Mouse (Mus musculus): ENCODE data around the gene Fgfr2. TPM values are rescaled to one million over a fixed set of nuclear protein-coding genes. Genes with fewer than 3 reads are reported as not detected.

Fgfr2 gene
- polyA plus RNA-seq, 1 experiment from 2014 or later = 33.9 TPM

DNA sequence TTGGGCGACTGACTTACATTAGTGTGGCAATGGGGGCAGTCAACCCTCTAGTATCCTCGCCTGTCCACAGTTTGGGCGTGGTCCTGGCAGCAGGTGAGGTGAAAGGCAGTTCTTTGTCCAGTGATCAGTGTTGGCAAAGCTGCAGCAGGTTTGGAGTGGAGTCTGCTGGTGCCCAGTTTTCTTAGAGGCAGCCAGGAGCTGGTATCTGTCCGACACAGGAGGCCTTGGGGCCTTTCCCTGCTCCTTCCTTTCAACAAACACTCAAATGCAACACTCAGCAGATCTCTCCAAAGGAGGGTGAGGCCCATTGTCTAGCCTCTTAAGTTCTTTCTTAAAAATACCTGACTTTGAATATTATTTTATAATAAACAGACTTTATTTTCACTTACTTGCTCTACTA, 2564.6 kb downstream of the Fgfr2 start:
- Histone ChIP-seq H3K4me1 (replicated peaks) (0 out of 2 replicates have a peak, but pooled peaks cover 4% of the 10 kb centered on the region), H3K27me3 (no peaks in the 10 kb centered on the region), H3K9ac (no peak overlapping the region), H3K36me3 (no peaks in the 10 kb centered on the region), H3K4me2 (no peak overlapping the region), H3K4me3 (no peak overlapping the region), H3K27ac (no peak overlapping the region), H3K9me3 (no peaks in the 10 kb centered on the region)
- no peak for ATAC-seq (ENCODE audit: low FRiP score)
- WGBS = 84% methylated on average over 4 of the region's 4 CpGs

DNA sequence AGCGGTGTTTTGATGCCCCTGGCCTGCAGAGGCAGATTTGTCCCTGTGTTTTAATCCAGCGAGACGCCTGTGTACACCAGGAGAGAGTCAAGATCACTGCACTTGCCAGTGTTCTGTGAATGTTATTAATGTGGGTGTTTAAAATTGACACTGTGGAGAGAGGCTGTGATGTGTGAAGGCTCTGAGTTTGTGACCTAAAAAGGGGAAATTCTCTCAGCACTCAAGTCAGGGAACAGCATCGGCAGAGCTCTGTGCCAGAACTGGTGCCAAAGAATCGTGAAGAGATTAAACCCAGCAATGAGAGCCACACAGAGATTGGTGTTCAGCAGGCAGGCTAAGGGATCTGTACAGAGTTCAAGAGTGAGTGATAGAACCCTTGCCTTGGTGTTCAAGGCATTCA, 2567.6 kb downstream of the Fgfr2 start:
- Histone ChIP-seq H3K27ac (no peak overlapping the region), H3K27me3 (no peaks in the 10 kb centered on the region), H3K4me1 (replicated peaks) (0 out of 2 replicates have a peak, but pooled peaks cover 7% of the 10 kb centered on the region), H3K36me3 (no peaks in the 10 kb centered on the region), H3K9ac (no peak overlapping the region), H3K4me3 (no peak overlapping the region), H3K4me2 (no peak overlapping the region), H3K9me3 (no peaks in the 10 kb centered on the region)
- WGBS = 55% methylated on average over 5 of the region's 5 CpGs
- ATAC-seq (ENCODE audit: low FRiP score) = no peak

DNA sequence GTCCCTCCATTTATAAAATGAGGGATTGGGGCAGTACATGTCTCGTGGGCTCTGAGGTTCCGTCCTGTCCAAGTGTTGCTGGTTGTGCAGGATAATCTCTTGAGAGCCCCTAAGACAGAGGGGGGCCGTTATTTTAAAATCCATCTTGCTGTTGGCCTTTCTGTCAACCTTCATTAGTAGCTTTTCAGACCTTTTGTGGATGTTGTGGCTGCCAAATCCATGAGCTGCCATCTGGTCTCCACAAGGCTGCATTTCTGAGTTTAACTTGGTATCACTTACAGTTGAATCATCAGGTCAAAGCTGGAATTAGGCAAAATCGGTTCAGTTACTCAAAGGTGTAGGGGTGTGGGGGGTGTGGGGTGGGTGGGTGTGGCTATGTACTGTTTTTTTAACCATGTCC, 2569.8 kb downstream of the Fgfr2 start:
- Histone ChIP-seq H3K4me1 (replicated peaks) (0 out of 2 replicates have a peak, but pooled peaks cover 7% of the 10 kb centered on the region), H3K36me3 (no peaks in the 10 kb centered on the region)
- WGBS = 51% methylated on average over 4 of the region's 4 CpGs

DNA sequence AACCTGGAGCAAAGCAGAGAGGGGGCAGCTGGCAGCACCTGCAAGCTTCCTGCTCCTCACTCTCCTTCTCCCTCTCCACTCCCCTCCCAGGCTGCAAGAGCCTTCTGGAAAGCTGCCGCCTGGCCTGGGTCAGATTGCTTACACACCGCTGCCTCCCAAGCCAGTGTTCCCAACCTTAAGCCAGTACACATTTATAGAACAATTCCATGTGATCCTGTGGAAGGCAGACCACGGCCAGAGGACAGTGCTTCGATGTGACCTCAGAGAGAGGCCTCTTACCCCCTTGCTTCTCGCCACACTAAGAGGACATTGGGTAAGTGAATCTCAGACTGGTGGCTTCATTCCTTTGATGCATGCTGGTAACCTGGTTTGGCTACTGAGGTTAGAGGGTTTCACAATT, 2570.4 kb downstream of the Fgfr2 start:
- H3K9ac ChIP-seq = no peak overlapping the region
- no peaks in the 10 kb centered on the region for H3K27me3 ChIP-seq
- ATAC-seq (ENCODE audit: low FRiP score) = no peak
- no peak overlapping the region for H3K4me3 ChIP-seq
- H3K36me3 ChIP-seq = no peaks in the 10 kb centered on the region
- no peak overlapping the region for H3K4me2 ChIP-seq
- no peaks in the 10 kb centered on the region for H3K9me3 ChIP-seq
- 50% methylated on average over 5 of the region's 5 CpGs for WGBS
- H3K27ac ChIP-seq = no peak overlapping the region
- H3K4me1 ChIP-seq (replicated peaks) = 0 out of 2 replicates have a peak, but pooled peaks cover 7% of the 10 kb centered on the region

More for the DNA sequence above, 2569.8 kb downstream of the Fgfr2 start:
- H3K9me3 ChIP-seq = no peaks in the 10 kb centered on the region
- H3K4me2 ChIP-seq = no peak overlapping the region
- no peak overlapping the region for H3K27ac ChIP-seq
- no peak for ATAC-seq (ENCODE audit: low FRiP score)
- H3K4me3 ChIP-seq = no peak overlapping the region
- no peak overlapping the region for H3K9ac ChIP-seq
- no peaks in the 10 kb centered on the region for H3K27me3 ChIP-seq

DNA sequence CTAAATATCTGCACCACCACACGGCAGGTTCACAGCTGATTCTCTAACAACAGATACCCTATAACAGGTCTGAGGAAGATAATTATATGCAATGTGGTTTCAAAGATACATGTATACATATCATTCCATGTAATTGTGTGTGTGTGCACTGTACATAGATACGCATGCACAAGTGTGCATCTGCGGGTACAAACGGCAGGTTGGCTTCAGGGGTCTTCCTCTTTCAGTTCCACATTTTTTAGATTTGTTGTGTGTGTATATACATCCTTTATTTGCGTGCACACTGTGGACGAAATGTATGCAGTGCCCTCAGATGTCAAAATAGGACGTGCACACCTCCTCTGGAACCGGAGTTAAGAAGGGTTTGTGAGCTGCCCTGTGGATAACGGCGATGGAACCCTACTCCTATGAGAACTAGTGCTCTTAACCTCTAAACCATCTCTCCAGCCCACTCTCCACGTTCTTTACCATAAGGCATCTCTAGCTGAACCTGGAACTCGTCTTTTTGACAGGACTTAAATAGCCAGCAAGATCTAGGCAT, 2575.4 kb downstream of the Fgfr2 start:
- H3K27me3 ChIP-seq = no peaks in the 10 kb centered on the region
- H3K4me3 ChIP-seq = peak overlapping the region; percentile 89
- peak overlapping the region; percentile 96 for H3K27ac ChIP-seq
- peak overlapping the region; percentile 84; the same call in 1 of the 2 replicates for H3K4me2 ChIP-seq
- WGBS = 87% methylated on average over 12 of the region's 12 CpGs
- no peak; the same call in 1 of the 2 replicates for ATAC-seq (ENCODE audit: low FRiP score)
- H3K9ac ChIP-seq = no peak overlapping the region
- H3K9me3 ChIP-seq = no peaks in the 10 kb centered on the region
- H3K4me1 ChIP-seq (replicated peaks) = peaks cover 25% of the 10 kb centered on the region
- peaks cover 20% of the 10 kb centered on the region for H3K36me3 ChIP-seq

DNA sequence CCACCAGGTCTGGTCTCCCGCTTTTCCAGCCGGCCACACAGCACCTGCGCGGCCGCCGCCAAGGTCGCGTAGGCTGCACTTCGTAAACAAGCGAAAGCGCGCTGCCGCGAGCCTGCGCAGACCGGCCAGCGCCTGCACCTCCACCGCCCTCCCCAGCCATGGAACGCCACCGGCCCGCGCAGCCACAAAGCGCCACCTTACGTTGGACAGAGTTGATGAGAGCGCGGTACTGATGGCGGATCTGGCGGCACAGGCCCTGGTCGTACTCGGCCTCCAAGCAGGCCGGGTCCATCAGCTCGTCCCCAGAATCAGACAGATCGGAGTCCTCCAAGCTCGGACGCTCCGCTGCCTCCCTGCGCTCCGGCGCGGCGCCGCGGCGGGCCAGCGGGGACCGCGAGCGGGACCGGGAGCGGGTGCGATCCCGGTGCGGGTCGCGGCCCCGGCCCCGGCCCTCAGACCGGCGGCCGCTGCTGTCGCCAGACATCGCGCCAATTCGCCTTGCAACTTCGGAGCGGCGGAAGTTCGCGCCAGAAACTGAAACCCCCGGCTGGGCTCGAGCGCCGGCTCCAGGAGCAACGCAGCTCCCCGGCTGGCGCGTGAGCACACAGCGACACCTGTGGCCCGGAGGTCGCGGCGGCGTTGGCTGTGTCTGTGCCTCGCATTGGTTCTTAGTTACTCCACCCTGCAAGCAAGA, 2576.2 kb downstream of the Fgfr2 start:
- Histone ChIP-seq H3K4me2 (peak overlapping the region; percentile 84), H3K27ac (peak overlapping the region; percentile 96), H3K27me3 (no peaks in the 10 kb centered on the region), H3K4me3 (peak overlapping the region; percentile 89), H3K4me1 (replicated peaks) (peaks cover 24% of the 10 kb centered on the region), H3K9ac (peak overlapping the region; percentile 92), H3K9me3 (no peaks in the 10 kb centered on the region), H3K36me3 (peaks cover 28% of the 10 kb centered on the region)
- peak; percentile 95 for ATAC-seq (ENCODE audit: low FRiP score)
- WGBS = under 1% methylated on average over 84 of the region's 84 CpGs

DNA sequence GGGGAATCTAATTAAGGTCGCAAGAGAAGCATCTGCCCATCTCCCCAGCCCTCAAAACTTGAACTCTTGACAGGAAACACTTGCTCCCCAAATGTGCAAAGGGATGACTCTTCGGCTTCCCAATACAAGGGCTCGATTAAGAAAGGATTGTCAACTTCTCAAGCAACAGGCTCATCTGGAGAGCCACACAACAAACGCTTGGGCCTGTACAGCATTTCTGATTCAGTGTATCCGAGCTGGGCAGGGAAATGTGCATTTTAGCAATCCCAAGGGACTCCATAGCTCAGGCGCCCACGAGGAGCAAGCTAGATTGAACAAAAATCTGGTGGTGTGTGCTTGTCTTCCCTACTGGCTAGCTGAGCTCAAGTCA, 2576.7 kb downstream of the Fgfr2 start:
- peak overlapping the region; percentile 92 for H3K9ac ChIP-seq
- WGBS = 4% methylated on average over 7 of the region's 7 CpGs
- peak; percentile 54; the same call in 1 of the 2 replicates for ATAC-seq (ENCODE audit: low FRiP score)

DNA sequence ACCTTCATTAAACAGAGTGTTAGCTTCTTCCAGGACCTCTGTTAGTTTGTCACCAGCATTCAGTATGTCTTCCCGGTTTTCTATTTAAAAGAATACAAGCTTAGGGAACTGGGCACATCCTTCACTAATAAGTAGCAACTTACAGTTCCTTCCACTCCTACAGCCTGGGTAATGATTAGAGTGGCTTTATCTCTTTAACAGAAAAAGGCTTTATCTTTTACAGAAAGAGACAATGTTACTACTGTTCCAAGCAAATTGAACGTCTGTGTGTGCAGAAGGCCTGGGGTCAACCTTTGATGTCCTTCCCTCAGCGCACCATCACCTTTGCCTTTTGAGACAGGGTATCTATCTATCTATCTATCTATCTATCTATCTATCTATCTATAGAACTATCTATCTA, 2577.3 kb downstream of the Fgfr2 start:
- Histone ChIP-seq H3K4me3 (peak overlapping the region; percentile 89), H3K36me3 (peaks cover 37% of the 10 kb centered on the region), H3K9ac (peak overlapping the region; percentile 92), H3K4me2 (peak overlapping the region; percentile 84), H3K4me1 (replicated peaks) (peaks cover 24% of the 10 kb centered on the region), H3K9me3 (no peaks in the 10 kb centered on the region), H3K27ac (peak overlapping the region; percentile 96), H3K27me3 (no peaks in the 10 kb centered on the region)
- WGBS = 59% methylated on average over 3 of the region's 3 CpGs
- no peak for ATAC-seq (ENCODE audit: low FRiP score)

More for the DNA sequence above, 2576.7 kb downstream of the Fgfr2 start:
- H3K4me3 ChIP-seq = peak overlapping the region; percentile 89
- H3K27me3 ChIP-seq = no peaks in the 10 kb centered on the region
- H3K27ac ChIP-seq = peak overlapping the region; percentile 96
- H3K9me3 ChIP-seq = no peaks in the 10 kb centered on the region
- peaks cover 24% of the 10 kb centered on the region for H3K4me1 ChIP-seq (replicated peaks)
- H3K4me2 ChIP-seq = peak overlapping the region; percentile 84
- H3K36me3 ChIP-seq = peaks cover 33% of the 10 kb centered on the region

DNA sequence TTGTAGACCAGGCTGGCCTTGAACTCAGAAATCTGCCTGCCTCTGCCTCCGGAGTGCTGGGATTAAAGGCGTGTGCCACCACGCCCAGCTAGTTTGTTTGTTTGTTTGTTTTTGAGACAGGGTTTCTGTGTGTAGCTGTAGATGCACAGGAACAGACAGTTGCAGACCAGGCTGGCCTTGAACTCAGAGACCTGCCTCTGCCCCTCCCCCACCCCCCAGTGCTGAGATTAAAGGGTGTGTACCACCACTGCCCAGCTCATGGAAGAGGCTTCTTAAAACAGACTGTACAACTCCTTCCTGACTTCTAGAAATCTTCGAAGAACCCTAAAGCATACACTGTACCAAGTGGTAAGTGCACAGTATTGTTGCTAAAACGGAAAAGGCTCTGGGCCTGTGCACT, 2577.7 kb downstream of the Fgfr2 start:
- H3K4me1 ChIP-seq (replicated peaks) = peaks cover 24% of the 10 kb centered on the region
- WGBS = 89% methylated on average over 5 of the region's 5 CpGs
- no peak for ATAC-seq (ENCODE audit: low FRiP score)
- H3K27ac ChIP-seq = no peak overlapping the region
- H3K27me3 ChIP-seq = no peaks in the 10 kb centered on the region
- peak overlapping the region; percentile 89; the same call in 1 of the 2 replicates for H3K4me3 ChIP-seq
- peaks cover 40% of the 10 kb centered on the region for H3K36me3 ChIP-seq
- 0 out of 2 replicates have a peak overlapping the region, but pooled peaks have one; percentile 31 for H3K9ac ChIP-seq
- no peaks in the 10 kb centered on the region for H3K9me3 ChIP-seq
- H3K4me2 ChIP-seq = peak overlapping the region; percentile 84

DNA sequence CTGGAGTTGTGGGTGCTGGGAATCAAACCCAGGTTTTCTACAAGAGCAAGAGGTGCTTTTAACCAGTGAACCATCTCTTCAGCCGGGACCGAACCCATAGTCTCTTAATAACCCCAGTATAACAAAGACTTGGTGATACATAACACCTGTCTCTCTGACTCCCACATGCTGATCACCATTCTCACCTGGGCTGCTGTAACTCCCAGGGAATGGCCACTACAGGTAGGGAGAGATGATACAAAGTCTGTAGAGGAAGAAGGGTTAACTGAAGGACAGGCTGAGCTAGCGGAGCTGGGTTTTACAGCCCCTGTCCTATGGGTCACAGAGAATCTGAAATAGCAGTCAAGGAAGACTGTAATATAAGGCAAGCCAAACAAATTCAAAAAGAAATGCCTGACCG, 2580.0 kb downstream of the Fgfr2 start:
- H3K4me2 ChIP-seq = no peak overlapping the region
- 98% methylated on average over 4 of the region's 4 CpGs for WGBS
- no peaks in the 10 kb centered on the region for H3K9me3 ChIP-seq
- H3K4me3 ChIP-seq = no peak overlapping the region
- peaks cover 60% of the 10 kb centered on the region for H3K36me3 ChIP-seq
- no peaks in the 10 kb centered on the region for H3K27me3 ChIP-seq
- peaks cover 24% of the 10 kb centered on the region for H3K4me1 ChIP-seq (replicated peaks)
- ATAC-seq (ENCODE audit: low FRiP score) = no peak
- no peak overlapping the region for H3K9ac ChIP-seq
- no peak overlapping the region for H3K27ac ChIP-seq

DNA sequence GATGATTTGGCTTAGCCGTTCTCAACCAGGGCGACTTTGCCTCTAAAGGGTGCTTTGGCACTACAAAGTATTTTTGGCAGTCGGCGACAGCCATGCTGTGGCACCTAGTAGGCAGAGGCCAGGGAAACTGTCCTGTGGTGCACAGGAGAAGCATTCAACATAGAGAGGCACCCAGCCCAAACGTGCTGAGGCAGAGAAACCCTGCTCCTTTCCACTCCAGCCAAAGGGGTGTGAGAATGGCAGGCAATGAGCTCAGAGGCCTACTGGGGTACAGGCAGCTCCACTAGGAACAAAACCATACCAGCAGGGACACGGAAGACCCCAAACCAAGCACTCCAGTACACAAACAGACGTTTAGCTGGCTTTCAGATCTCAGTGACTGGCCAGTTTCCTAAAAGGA, 2583.0 kb downstream of the Fgfr2 start:
- H3K4me3 ChIP-seq = no peak overlapping the region
- 91% methylated on average over 7 of the region's 7 CpGs for WGBS
- no peak overlapping the region for H3K27ac ChIP-seq
- ATAC-seq (ENCODE audit: low FRiP score) = no peak
- H3K27me3 ChIP-seq = no peaks in the 10 kb centered on the region
- H3K4me2 ChIP-seq = no peak overlapping the region
- peaks cover 84% of the 10 kb centered on the region for H3K36me3 ChIP-seq
- H3K9ac ChIP-seq = no peak overlapping the region
- H3K4me1 ChIP-seq (replicated peaks) = peaks cover 6% of the 10 kb centered on the region
- H3K9me3 ChIP-seq = no peaks in the 10 kb centered on the region

DNA sequence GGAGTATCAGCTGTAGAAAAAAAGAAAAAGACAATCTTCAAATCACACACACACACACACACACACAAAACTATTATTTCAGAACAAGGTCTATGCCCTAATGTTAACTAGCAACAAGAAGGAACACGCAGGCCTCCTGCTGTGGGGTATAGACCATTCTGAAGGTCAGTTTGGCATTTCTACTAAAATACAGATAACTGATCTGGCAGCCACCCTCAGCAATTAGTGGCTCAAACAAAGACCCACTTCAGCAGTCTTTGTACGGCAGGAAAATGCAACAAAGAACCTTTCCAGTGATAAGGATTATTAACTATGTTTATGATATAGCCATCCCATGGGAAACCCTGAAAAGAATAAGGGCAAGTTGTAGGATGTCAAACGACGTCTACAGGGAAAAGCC, 2586.1 kb downstream of the Fgfr2 start:
- no peak overlapping the region for H3K9ac ChIP-seq
- no peak overlapping the region for H3K4me2 ChIP-seq
- no peaks in the 10 kb centered on the region for H3K27me3 ChIP-seq
- no peak overlapping the region for H3K27ac ChIP-seq
- H3K4me3 ChIP-seq = no peak overlapping the region
- no peaks in the 10 kb centered on the region for H3K9me3 ChIP-seq
- 92% methylated on average over 4 of the region's 4 CpGs for WGBS
- H3K4me1 ChIP-seq (replicated peaks) = no peaks in the 10 kb centered on the region
- ATAC-seq (ENCODE audit: low FRiP score) = no peak
- H3K36me3 ChIP-seq = peaks cover 63% of the 10 kb centered on the region

DNA sequence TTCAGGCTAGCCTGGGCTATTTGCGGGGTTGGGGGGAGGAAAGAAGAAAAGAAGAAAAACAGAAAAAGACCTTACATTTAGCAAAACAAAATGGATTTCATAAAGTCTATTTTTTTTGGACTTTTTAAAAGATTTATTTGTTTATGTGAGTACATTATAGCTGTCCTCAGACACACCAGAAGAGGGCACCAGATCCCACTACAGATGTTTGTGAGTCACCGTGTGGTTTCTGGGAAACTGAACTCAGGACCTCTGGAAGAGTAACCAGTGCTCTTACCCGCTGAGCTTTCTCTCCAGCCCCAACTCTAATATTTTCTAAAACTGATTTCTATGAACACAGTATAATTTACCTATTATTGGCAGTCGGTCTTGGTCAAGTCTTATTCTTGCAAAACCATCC, 2588.0 kb downstream of the Fgfr2 start:
- WGBS = 93% methylated on average over 4 of the region's 4 CpGs
- Histone ChIP-seq H3K4me3 (no peak overlapping the region), H3K9me3 (no peaks in the 10 kb centered on the region), H3K4me2 (no peak overlapping the region), H3K4me1 (replicated peaks) (no peaks in the 10 kb centered on the region), H3K27ac (no peak overlapping the region), H3K27me3 (no peaks in the 10 kb centered on the region), H3K9ac (no peak overlapping the region), H3K36me3 (peaks cover 58% of the 10 kb centered on the region)
- no peak for ATAC-seq (ENCODE audit: low FRiP score)
